Mouse (Mus musculus) neural tube, embryonic 14.5 days (tissue): ENCODE measurements around the gene Ccdc39. TPM values are rescaled to one million over a fixed set of nuclear protein-coding genes. Genes with fewer than 3 reads are reported as not detected.

Source experiments
- ATAC-seq: fragments of 200-750 bp; cut with Nextera tagmentation; 2 replicates; pipeline ENCODE4 v1.8.0; 2017; ENCODE audit warnings: low read depth, mild to moderate bottlenecking, moderate TSS enrichment, moderate library complexity
- H3K27ac ChIP-seq: fragments of 300-500 bp; sonication (generic); 2 replicates; pipeline ENCODE4 v1.5.1; 2014; ENCODE audit warnings: low read depth, mild to moderate bottlenecking, control low read depth, low read length, moderate library complexity, mixed read lengths
- H3K27me3 ChIP-seq: fragments of 300-500 bp; sonication (generic); 2 replicates; pipeline ENCODE4 v1.6.1; 2014; ENCODE audit warnings: low read length; ENCODE audit not compliant: control insufficient read depth, insufficient read depth
- H3K36me3 ChIP-seq: fragments of 300-500 bp; sonication (generic); 2 replicates; pipeline ENCODE4 v1.6.1; 2014; ENCODE audit warnings: low read length, mixed read lengths; ENCODE audit not compliant: control insufficient read depth, insufficient read depth
- H3K4me1 ChIP-seq: fragments of 300-500 bp; sonication (generic); 2 replicates; pipeline ENCODE4 v1.6.1; 2014; ENCODE audit warnings: low read length; ENCODE audit not compliant: control insufficient read depth, insufficient read depth
- H3K4me2 ChIP-seq: fragments of 300-500 bp; sonication (generic); 2 replicates; pipeline ENCODE4 v1.6.1; 2014; ENCODE audit warnings: mild to moderate bottlenecking, low read depth, low read length, control low read depth
- H3K4me3 ChIP-seq: fragments of 300-500 bp; sonication (generic); 2 replicates; pipeline ENCODE4 v1.5.1; 2014; ENCODE audit warnings: low read depth, low read length, control low read depth, mixed read lengths
- H3K9ac ChIP-seq: fragments of 300-500 bp; sonication (generic); replicated peaks from 2 replicates; pipeline ENCODE4 v1.6.1; 2014; ENCODE audit warnings: low read depth, mild to moderate bottlenecking, control low read depth, low read length, mixed read lengths
- H3K9me3 ChIP-seq: fragments of 300-500 bp; sonication (generic); 2 replicates; pipeline ENCODE4 v1.6.1; 2016; ENCODE audit warnings: low read length; ENCODE audit not compliant: control insufficient read depth
- WGBS: fragments of 180-500 bp; shearing (Covaris S2); extraction: QIAGEN DNeasy Blood & Tissue Kit; methylation state at CpG from one replicate; pipeline ENCODE4 v1.1.7; 2014; 5-methylcytosine and 5-hydroxymethylcytosine counted together
- polyA plus RNA-seq: library from polyadenylated mRNA; unstranded; fragments of >200 nt; fragmentation: Nextera tagmentation; extraction: Ambion mirVana; gene quantifications from 2 replicates; pipeline ENCODE4 v1.2.1, GENCODE M21; 2014

The Ccdc39 gene
- polyA plus RNA-seq, 1 experiment from 2014 or later: 18.5 TPM

DNA sequence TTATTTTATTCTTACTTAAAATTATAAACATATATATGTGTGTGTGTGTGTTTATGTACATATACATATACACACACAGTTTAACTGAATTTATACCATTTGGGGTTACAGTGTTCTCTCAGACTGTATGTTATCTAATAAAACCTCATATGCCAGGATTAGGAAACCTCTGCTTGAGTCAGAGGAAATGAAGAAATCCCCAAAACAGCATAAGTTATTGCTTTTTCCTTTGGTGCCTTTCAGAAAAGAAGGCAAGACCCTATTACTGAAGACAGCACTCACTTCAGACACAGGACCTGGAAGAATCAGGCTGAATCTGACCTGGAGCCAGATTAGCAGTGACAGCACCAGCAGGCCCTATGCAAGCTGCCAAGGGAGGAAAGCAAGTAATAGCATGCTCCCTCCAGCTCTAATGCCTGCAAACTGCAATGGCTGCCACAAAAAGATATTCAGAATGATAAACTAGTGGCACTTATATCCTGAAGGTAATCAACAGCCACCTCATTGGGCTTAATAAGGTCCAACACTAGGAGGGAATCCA, 20.0 kb upstream of the Ccdc39 start:
- Histone ChIP-seq H3K9ac (no peak overlapping the region), H3K4me3 (no peak overlapping the region), H3K4me2 (no peak overlapping the region), H3K27me3 (no peaks in the 10 kb centered on the region), H3K27ac (no peak overlapping the region), H3K9me3 (no peaks in the 10 kb centered on the region), H3K4me1 (no peaks in the 10 kb centered on the region), H3K36me3 (no peaks in the 10 kb centered on the region)
- ATAC-seq: no peak

DNA sequence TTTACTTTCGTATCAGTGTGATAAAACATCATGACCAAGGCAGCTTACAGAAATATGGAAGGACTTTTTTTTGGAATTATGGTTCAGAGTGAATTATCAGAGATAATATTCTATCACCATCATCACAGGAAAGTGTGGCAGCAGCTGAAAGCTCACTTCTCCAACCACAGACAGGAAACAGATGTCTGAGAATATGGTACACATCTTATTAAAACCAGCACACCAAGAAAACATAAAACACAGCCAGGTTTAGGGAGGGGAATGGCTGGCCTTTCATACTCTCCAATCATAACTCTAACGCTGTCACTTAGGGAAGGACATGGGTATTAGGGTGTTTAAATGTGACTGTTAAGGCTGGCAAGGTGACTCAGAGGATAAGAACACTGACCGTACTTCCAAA, 14.8 kb upstream of the Ccdc39 start:
- ATAC-seq: no peak
- Histone ChIP-seq H3K4me1 (no peaks in the 10 kb centered on the region), H3K4me3 (no peak overlapping the region), H3K36me3 (no peaks in the 10 kb centered on the region), H3K27ac (no peak overlapping the region), H3K4me2 (no peak overlapping the region), H3K9ac (no peak overlapping the region), H3K9me3 (no peaks in the 10 kb centered on the region), H3K27me3 (no peaks in the 10 kb centered on the region)
- 91% methylated on average over 3 of the region's 3 CpGs for WGBS

- Histone ChIP-seq H3K4me1 (no peaks in the 10 kb centered on the region), H3K9me3 (no peaks in the 10 kb centered on the region), H3K9ac (no peak overlapping the region), H3K4me2 (no peak overlapping the region), H3K27ac (no peak overlapping the region), H3K36me3 (no peaks in the 10 kb centered on the region), H3K4me3 (no peak overlapping the region), H3K27me3 (no peaks in the 10 kb centered on the region)
- 56% methylated on average over 1 of the region's 1 CpGs for WGBS
- ATAC-seq: no peak
Measured at GRCm38 (mm10) chr3:33853062-33853461, 9.0 kb upstream of the Ccdc39 start.

DNA sequence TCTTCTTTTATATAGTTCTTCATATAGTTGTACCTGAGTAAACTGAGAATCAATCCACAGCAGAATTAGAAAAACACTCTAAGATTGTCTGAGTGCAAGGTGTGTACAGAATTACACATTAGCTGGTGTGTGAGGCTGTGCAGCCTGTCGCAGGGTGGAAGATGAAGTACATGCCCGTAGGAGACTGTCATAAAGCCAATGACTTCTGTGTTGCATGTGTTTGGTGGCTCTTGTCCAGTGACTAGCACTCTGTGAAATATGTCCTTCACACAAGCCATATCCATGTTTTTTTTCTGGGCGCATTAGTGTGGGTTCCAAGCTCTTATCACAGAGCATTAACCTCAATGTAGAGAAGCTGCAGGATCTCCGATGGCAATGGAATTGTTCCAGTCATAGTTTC, 6.7 kb upstream of the Ccdc39 start:
- Histone ChIP-seq H3K27ac (no peak overlapping the region), H3K4me3 (no peak overlapping the region), H3K36me3 (no peaks in the 10 kb centered on the region), H3K4me2 (no peak overlapping the region), H3K9me3 (no peaks in the 10 kb centered on the region), H3K4me1 (no peaks in the 10 kb centered on the region), H3K27me3 (no peaks in the 10 kb centered on the region), H3K9ac (no peak overlapping the region)
- 89% methylated on average over 4 of the region's 4 CpGs for WGBS
- no peak for ATAC-seq

DNA sequence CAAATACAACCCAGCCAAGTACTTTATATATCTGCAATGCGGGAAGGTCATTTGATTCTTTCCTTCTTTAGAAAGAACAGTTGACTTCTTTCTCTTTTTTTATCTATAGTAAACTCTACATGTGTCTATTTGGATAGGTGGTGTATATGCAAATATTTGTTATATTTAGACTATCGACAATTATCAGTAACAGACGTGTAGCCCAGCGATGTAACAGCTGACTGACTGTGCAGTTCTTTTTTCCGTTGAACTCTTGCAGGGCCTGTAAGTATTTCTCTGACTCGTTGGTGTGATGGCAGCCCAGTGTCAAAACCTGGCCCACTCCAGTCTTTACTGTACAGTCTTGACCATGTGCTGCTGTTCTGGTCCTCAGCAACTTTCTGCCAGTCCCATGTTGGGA, 2.5 kb upstream of the Ccdc39 start:
- no peak overlapping the region for H3K9ac ChIP-seq
- H3K4me1 ChIP-seq: no peaks in the 10 kb centered on the region; the same call in 1 of the 2 replicates
- ATAC-seq: no peak
- H3K27me3 ChIP-seq: no peaks in the 10 kb centered on the region
- 85% methylated on average over 6 of the region's 6 CpGs for WGBS
- H3K36me3 ChIP-seq: no peaks in the 10 kb centered on the region
- H3K4me2 ChIP-seq: no peak overlapping the region
- H3K9me3 ChIP-seq: no peaks in the 10 kb centered on the region
- H3K27ac ChIP-seq: no peak overlapping the region
- H3K4me3 ChIP-seq: no peak overlapping the region

DNA sequence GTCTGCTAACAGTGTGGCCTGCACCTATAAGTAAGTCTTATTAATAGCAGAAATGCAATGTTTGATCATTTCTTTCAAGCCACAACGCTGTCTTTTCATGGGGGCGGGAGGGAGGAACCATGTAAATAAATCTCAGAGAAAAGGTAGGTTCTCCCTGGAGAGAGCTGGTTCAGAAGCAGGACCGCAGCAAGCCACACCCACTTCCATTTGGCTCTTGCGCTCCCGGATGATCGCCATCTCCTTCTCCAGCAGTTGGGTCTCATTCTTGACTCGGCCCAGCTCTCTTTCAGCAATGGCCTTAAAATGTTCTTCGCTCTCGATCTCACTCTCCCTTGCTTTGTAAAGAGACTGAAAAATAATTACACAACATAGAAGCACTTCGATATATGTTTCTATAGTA, 5.2 kb downstream of the Ccdc39 start:
- H3K4me2 ChIP-seq: no peak overlapping the region
- H3K9ac ChIP-seq: no peak overlapping the region
- H3K9me3 ChIP-seq: no peaks in the 10 kb centered on the region
- WGBS: 65% methylated on average over 10 of the region's 10 CpGs
- no peak overlapping the region for H3K4me3 ChIP-seq
- ATAC-seq: no peak
- no peak overlapping the region for H3K27ac ChIP-seq
- H3K4me1 ChIP-seq: no peaks in the 10 kb centered on the region
- H3K27me3 ChIP-seq: no peaks in the 10 kb centered on the region
- H3K36me3 ChIP-seq: no peaks in the 10 kb centered on the region

DNA sequence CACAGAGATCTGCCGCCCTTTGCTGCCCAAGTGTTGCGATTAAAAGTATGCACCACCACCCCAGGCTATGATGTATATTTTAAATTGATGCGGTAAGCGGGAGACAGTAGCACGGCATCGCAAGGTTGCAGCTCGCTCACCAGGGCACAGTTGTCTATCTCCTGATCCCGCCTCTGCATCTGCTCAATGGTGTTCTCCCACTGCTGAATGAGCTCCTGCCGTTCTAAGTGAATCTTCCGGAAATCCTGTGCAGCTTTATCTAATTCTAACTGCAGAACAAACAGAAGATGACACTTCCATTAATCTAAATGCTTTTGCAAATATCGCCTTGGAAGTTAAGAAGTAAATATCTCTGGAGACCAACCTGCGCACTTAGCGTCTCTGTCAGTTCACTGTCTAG, 7.5 kb downstream of the Ccdc39 start:
- 95% methylated on average over 13 of the region's 13 CpGs for WGBS
- no peaks in the 10 kb centered on the region for H3K36me3 ChIP-seq
- H3K9ac ChIP-seq: no peak overlapping the region
- H3K27me3 ChIP-seq: no peaks in the 10 kb centered on the region
- ATAC-seq: no peak
- H3K4me2 ChIP-seq: no peak overlapping the region
- H3K4me1 ChIP-seq: no peaks in the 10 kb centered on the region
- H3K4me3 ChIP-seq: no peak overlapping the region
- H3K9me3 ChIP-seq: no peaks in the 10 kb centered on the region
- H3K27ac ChIP-seq: no peak overlapping the region

- Histone ChIP-seq H3K4me2 (no peak overlapping the region), H3K27me3 (no peaks in the 10 kb centered on the region), H3K4me1 (no peaks in the 10 kb centered on the region), H3K36me3 (no peaks in the 10 kb centered on the region), H3K4me3 (no peak overlapping the region), H3K27ac (no peak overlapping the region), H3K9ac (no peak overlapping the region), H3K9me3 (no peaks in the 10 kb centered on the region)
- no peak for ATAC-seq
- 89% methylated on average over 10 of the region's 10 CpGs for WGBS
Measured at GRCm38 (mm10) chr3:33832351-33832750, 11.8 kb downstream of the Ccdc39 start.

- Histone ChIP-seq H3K9me3 (no peaks in the 10 kb centered on the region), H3K4me1 (no peaks in the 10 kb centered on the region), H3K36me3 (no peaks in the 10 kb centered on the region), H3K4me2 (no peak overlapping the region), H3K27ac (no peak overlapping the region), H3K9ac (no peak overlapping the region), H3K4me3 (no peak overlapping the region), H3K27me3 (no peaks in the 10 kb centered on the region)
- peak; percentile 91 for ATAC-seq
- 53% methylated on average over 9 of the region's 9 CpGs for WGBS
Measured at GRCm38 (mm10) chr3:33824135-33824946, 19.8 kb downstream of the Ccdc39 start.
